8 mouse cellular contexts compared by ENCODE assay signal in genomic region chr19:47909387-47910116, GRCm38 (mm10). TPM values are rescaled to one million over a fixed set of nuclear protein-coding genes. Genes with fewer than 3 reads are reported as not detected.
DNase-seq lines count a peak whose midpoint lies in the region; ATAC-seq lines count a peak whose summit lies in the region.

No protein-coding gene starts in this region.

- peak; percentile 22 for DNase-seq in urinary bladder, postnatal 14 days (ENCODE audit: low spot score)
- DNase-seq in urinary bladder, adult 2 months (ENCODE audit: low spot score): no peak
- DNase-seq in forebrain, embryonic 10.5 days (ENCODE audit: extremely low spot score, low spot score): peak; percentile 79
- peak; percentile 47 for DNase-seq in thymus, postnatal 4 days
- no peak for DNase-seq in left cerebral cortex, postnatal 36 days (ENCODE audit: low spot score in 2 of 2)
- no peak for DNase-seq in cerebellum, adult 11 months

- peak overlapping the region; percentile 53 for H3K4me3 ChIP-seq in forebrain, embryonic 10.5 days
- H3K4me3 ChIP-seq in kidney, embryonic 15.5 days (replicated peaks): peak overlapping the region; percentile 33

- intact Hi-C loops in left cerebral cortex, postnatal 36 days (cut with DNase I): no loop called here

- peaks cover 53% of the 10 kb centered on the region for H3K4me1 ChIP-seq in forebrain, embryonic 10.5 days
- H3K4me1 ChIP-seq in kidney, embryonic 15.5 days: peaks cover 48% of the 10 kb centered on the region

- H3K4me2 ChIP-seq in kidney, embryonic 15.5 days: peak overlapping the region; percentile 60

- peak overlapping the region; percentile 39; the same call in 1 of the 2 replicates for H3K9ac ChIP-seq in kidney, embryonic 15.5 days

- peak overlapping the region; percentile 98 for H3K27ac ChIP-seq in forebrain, embryonic 10.5 days
- peak overlapping the region; percentile 87 for H3K27ac ChIP-seq in kidney, embryonic 15.5 days

- no peaks in the 10 kb centered on the region for H3K27me3 ChIP-seq in forebrain, embryonic 10.5 days (ENCODE audit: poor library complexity, severe bottlenecking)
- no peaks in the 10 kb centered on the region for H3K27me3 ChIP-seq in kidney, embryonic 15.5 days

- peaks cover 37% of the 10 kb centered on the region for H3K36me3 ChIP-seq in forebrain, embryonic 10.5 days (replicated peaks)
- H3K36me3 ChIP-seq in kidney, embryonic 15.5 days: peaks cover 4% of the 10 kb centered on the region; the same call in 1 of the 2 replicates

- H3K9me3 ChIP-seq in forebrain, embryonic 10.5 days: no peaks in the 10 kb centered on the region
- no peaks in the 10 kb centered on the region for H3K9me3 ChIP-seq in kidney, embryonic 15.5 days (replicated peaks)

- 2% methylated on average over 10 of the region's 10 CpGs for WGBS in forebrain, embryonic 10.5 days
- 3% methylated on average over 10 of the region's 10 CpGs for WGBS in kidney, embryonic 15.5 days

- ATAC-seq in kidney, embryonic 15.5 days (replicated peaks; ENCODE audit: low FRiP score): peak; percentile 74
- 0 out of 2 replicates have a peak, but pooled peaks have one; percentile 6 for ATAC-seq in megakaryocyte, adult 5-6 weeks (ENCODE audit: poor library complexity, severe bottlenecking)

RNA-seq across cellular contexts. Expression of gene Cfap43, which starts 9.5 kb away (rescaled TPM):
- polyA plus RNA-seq in urinary bladder, adult 2 months (2012; rRNA removed): 0.21 and 0.66 TPM in 2 replicates
- polyA plus RNA-seq in forebrain, embryonic 10.5 days (2016; fragmentation: Nextera tagmentation; extraction: Ambion mirVana): 0.05 and 0.06 TPM in 2 replicates
- 0.06 TPM in 2 replicates for polyA plus RNA-seq in kidney, embryonic 15.5 days (2015; fragmentation: Nextera tagmentation; extraction: Ambion mirVana)
- 0.18 and 0.32 TPM in 2 replicates for total RNA-seq in megakaryocyte, adult 5-6 weeks (2015)
- not detected in 2 replicates for total RNA-seq in megakaryocyte, adult 5-6 weeks (2017)
- under 1 TPM; 0.29 to 0.39 TPM for total RNA-seq in left cerebral cortex, postnatal 36 days (2021)

RNA-seq across cellular contexts. Expression of gene Itprip, which starts 9.5 kb away (rescaled TPM):
- polyA plus RNA-seq in urinary bladder, adult 2 months (2012; rRNA removed): 6.3 and 7.8 TPM in 2 replicates
- 21.2 and 21.9 TPM in 2 replicates for polyA plus RNA-seq in forebrain, embryonic 10.5 days (2016; fragmentation: Nextera tagmentation; extraction: Ambion mirVana)
- 15.6 and 19.4 TPM in 2 replicates for polyA plus RNA-seq in kidney, embryonic 15.5 days (2015; fragmentation: Nextera tagmentation; extraction: Ambion mirVana)
- total RNA-seq in megakaryocyte, adult 5-6 weeks (2015): 14.8 and 18.9 TPM in 2 replicates
- 28.4 and 28.9 TPM in 2 replicates for total RNA-seq in megakaryocyte, adult 5-6 weeks (2017)
- total RNA-seq in left cerebral cortex, postnatal 36 days (2021): 1 to 10 TPM in 1 of 2 experiments, under 1 TPM in 1; 0.95 to 1.1 TPM

RNA-seq across cellular contexts. Expression of gene Cfap58, which starts 27.9 kb away (rescaled TPM):
- polyA plus RNA-seq in urinary bladder, adult 2 months (2012; rRNA removed): not detected in 2 replicates
- polyA plus RNA-seq in forebrain, embryonic 10.5 days (2016; fragmentation: Nextera tagmentation; extraction: Ambion mirVana): 0.06 TPM in 1 of 2 replicates, not detected in the other
- polyA plus RNA-seq in kidney, embryonic 15.5 days (2015; fragmentation: Nextera tagmentation; extraction: Ambion mirVana): 0.09 TPM in 1 of 2 replicates, not detected in the other
- total RNA-seq in megakaryocyte, adult 5-6 weeks (2015): not detected in 2 replicates
- total RNA-seq in megakaryocyte, adult 5-6 weeks (2017): not detected in 2 replicates
- under 1 TPM; 0.29 to 0.30 TPM for total RNA-seq in left cerebral cortex, postnatal 36 days (2021)

RNA-seq across cellular contexts. Expression of gene Gsto2, which starts 44.2 kb away (rescaled TPM):
- 4.9 and 7.3 TPM in 2 replicates for polyA plus RNA-seq in urinary bladder, adult 2 months (2012; rRNA removed)
- 0.76 and 0.81 TPM in 2 replicates for polyA plus RNA-seq in forebrain, embryonic 10.5 days (2016; fragmentation: Nextera tagmentation; extraction: Ambion mirVana)
- 1.6 and 2.0 TPM in 2 replicates for polyA plus RNA-seq in kidney, embryonic 15.5 days (2015; fragmentation: Nextera tagmentation; extraction: Ambion mirVana)
- total RNA-seq in megakaryocyte, adult 5-6 weeks (2015): not detected in 2 replicates
- not detected in 2 replicates for total RNA-seq in megakaryocyte, adult 5-6 weeks (2017)
- total RNA-seq in left cerebral cortex, postnatal 36 days (2021): 1 to 10 TPM; 2.2 to 2.7 TPM

RNA-seq across cellular contexts. Expression of gene Gsto1, which starts 54.8 kb away (rescaled TPM):
- polyA plus RNA-seq in urinary bladder, adult 2 months (2012; rRNA removed): 478 and 508 TPM in 2 replicates
- polyA plus RNA-seq in forebrain, embryonic 10.5 days (2016; fragmentation: Nextera tagmentation; extraction: Ambion mirVana): 115 and 120 TPM in 2 replicates
- polyA plus RNA-seq in kidney, embryonic 15.5 days (2015; fragmentation: Nextera tagmentation; extraction: Ambion mirVana): 115 and 119 TPM in 2 replicates
- 159 and 168 TPM in 2 replicates for total RNA-seq in megakaryocyte, adult 5-6 weeks (2015)
- 75.9 and 92.0 TPM in 2 replicates for total RNA-seq in megakaryocyte, adult 5-6 weeks (2017)
- total RNA-seq in left cerebral cortex, postnatal 36 days (2021): 10 to 100 TPM; 46.6 to 50.3 TPM

Comparison
In these comparisons a context has a peak if more than half of its experiments do, and no peak if none do; other contexts are left out.
1. DNase-seq: peak in urinary bladder, postnatal 14 days (single experiment), forebrain, embryonic 10.5 days (single experiment) and thymus, postnatal 4 days (single experiment); none in urinary bladder, adult 2 months (single experiment), left cerebral cortex, postnatal 36 days (0 of 2) and cerebellum, adult 11 months (single experiment).